Mouse (Mus musculus) adrenal gland, postnatal 36 days (tissue): ENCODE results near the gene Gipc3. TPM values are rescaled to one million over a fixed set of nuclear protein-coding genes. Genes with fewer than 3 reads are reported as not detected.

Experiments
- DNase-seq, 2 experiments: peaks; one replicate each; pipeline ENCODE4 v3.0.0; 2021; ENCODE audit warnings: mixed read lengths in 1 of 2
- total RNA-seq, 2 experiments: library from RNA; stranded (reverse); gene quantifications; 2 replicates each; pipeline ENCODE4 v1.2.3; 2021

Gipc3 gene
- total RNA-seq, 2 experiments from 2014 or later: 3.5 to 7.7 TPM

DNA sequence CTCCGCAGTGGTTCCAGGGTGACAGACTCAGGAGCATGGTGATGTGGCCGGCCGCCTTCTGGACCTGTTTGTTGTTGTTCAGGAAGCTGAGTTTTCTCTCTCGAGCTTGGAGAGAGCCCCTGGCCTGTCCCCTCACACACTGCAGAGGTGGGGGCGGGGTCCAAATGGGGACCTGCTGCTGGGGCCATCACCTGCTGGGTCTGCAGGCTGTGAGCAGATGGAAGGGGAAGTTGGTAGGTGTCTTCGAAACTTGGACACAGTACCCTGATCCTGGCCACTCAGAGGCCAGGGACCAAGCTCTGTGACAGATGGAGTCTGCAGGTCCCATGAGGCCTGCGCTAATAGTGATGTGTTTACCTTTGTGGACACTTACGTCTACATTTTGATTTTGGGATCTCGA, 41.7 kb downstream of the Gipc3 start:
- no peak for DNase-seq

DNA sequence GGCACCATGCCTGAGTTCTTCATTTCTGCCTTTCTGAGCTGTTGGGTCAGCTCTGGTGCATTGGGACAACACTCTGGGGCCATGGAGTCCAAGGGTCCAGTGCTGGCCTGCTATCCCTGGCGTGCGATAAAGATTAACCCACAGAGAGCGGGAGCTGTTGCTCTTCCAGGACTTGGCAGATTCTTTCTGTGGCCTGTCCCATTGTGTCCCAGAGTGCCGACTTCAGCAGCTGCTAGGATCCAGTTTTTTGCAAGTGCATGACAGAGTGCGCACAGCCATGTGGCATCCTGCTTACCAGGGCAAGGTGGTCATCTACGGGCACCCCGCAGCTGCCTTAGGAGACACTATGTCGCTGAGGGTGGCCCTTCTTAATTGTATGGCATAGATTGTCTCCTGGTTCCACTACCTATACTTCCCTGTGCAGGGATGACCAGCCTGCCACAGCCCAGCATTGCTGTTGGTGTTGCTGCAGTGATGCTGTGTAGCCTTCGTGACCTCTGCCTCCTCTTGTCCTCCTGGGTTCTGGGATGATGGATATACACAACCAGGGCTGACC, 42.6 kb downstream of the Gipc3 start:
- no peak for DNase-seq

DNA sequence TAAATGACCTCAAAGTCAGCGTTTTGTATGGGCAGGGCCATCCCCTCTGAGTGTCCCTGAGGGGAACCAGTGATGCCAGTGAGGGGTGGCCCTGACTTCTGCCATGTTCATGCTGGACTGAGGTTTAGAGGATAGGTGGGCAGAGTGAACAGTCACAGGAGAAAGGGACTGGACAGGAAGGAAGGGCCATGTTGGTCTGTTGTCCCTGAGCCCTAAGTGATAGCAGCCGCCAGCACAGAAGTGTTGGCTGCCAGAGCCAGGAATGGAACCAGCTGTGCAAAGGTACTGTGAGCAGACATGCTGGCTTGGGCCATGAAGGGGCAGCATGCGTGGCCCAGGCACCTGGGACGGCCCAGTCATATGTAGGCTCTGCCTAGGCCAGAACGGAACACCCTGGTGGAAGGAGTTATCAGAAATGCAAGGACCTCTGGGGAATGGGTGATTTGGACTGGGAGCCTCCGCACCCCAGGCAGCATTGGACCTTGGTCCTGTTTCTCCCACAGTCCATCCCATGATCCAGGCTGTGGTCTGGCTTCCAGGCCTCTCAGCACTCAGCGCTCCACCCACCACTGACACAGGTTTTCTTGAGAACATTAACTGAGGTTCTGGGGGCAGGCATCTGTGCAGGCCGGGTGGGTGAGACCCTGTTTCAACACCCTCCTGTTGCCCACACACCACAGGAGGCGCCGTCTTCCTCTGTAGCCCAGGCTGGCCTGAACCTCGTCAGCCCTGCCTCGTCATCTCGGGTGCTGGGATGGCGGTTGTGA, 43.3 kb downstream of the Gipc3 start:
- DNase-seq: no peak

DNA sequence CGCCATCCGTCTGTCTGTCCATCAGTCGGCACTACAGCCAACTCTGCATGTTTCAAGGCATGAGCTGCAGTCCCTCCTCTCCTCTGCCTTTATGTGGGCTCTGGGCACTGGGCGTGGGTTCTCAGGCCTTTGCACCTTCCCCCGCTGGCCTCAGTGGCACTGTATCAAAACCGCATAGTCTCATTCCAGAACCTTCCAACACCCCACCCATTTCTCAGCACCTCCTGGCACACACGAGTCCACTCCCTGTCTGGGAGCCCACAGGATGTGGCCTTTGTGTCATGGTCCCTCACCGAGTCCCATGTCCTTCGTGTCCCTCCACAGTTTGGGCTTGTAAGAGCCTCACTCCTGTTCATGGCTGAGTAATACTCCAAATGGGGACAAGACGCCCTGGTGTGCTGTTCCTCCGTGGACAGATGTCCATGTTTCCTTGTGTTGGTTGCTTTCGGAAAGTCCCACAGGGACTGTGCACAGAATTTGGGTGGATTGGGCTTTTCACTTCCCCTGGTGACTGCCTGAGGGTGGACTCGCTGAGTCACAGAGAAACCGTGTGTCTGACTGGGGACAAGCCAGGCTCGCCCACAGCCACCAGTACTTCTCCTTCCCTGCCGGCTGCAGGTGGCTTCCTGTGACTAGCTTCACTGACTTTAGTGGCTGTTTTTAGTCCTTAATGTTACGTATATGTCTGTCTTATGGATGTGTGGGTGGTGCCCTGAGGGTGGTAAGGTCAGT, 44.5 kb downstream of the Gipc3 start:
- no peak for DNase-seq

DNA sequence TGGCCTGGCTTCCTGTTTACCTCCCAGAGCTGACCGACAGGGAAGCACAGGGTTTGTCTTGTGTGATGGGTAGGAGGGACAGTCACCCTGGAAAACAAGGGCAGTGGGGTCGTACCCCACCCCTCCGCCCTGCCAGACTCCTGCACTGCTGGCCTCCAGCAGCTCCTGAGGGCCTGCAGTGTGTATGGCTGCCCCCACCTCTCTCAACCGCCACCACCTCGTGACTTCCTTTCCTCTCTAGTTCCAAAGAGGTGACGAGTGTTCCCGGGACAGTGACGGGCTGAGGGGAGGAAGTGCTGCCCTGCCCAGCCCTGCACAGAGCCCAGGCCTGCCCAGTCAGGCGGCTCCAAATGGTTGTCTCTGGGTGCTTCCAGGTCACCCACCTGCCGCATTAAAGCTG, 45.2 kb downstream of the Gipc3 start:
- DNase-seq: peak; percentile 55 to 61

- DNase-seq: no peak
Measured at GRCm38 (mm10) chr10:81297246-81297645, 45.8 kb downstream of the Gipc3 start.

DNA sequence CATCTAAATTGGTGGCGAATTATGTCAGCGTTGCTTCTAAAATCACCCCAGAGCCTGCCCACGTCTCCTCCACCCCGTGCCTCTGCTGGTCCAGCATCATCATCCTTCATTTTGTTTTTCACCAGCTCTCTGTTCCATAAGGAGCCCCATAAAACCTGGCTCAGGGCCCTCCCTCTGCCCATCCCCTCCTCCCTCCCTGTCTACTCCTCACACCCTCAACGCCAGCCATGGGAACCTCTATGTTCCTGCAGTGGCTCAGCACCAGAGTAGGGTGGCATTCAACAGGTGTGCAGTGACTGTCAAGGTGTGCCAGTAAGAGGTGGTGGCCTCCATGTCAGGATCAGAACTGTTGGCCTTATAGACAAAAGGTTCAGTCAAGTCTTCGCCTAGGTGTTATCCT, 47.9 kb downstream of the Gipc3 start:
- DNase-seq: no peak

GRCm38 (mm10) chr10:81294442-81294841, 48.6 kb downstream of the Gipc3 start:
- DNase-seq: no peak

DNA sequence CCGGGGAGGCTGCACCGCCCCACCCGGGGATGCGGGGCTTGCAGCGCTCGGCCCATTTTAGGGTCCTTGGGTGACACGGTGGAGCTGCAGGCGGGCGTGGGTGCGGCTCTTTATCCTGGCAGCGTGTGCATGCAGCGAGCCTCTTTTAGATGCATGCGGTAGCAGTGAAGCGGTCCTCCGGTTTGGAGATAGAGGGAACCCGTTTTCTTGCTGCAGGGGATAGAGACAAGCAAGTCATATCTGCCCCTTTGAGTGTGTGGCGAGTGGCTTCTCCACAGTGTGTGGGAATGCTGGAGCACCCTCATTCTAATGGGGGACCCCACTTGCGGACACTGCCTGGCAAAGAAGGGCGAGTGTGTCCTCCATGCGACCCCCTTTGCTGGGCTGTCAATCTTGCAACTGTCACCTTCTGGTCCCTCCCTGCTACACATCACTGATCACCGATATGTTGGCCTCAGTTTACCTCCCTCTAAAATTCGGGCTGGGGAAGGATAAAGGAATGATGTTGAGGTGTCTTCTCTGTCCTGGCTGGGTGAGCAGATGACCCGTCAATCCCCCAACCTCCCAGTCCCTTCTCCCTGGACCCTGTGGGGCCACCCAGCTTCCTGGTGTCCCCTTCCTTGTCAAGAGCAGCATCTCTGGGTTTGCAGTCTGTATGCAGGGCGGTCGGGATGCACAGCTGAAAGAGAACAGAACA, 49.6 kb downstream of the Gipc3 start:
- DNase-seq: no peak

GRCm38 (mm10) chr10:81292554-81293333, 50.3 kb downstream of the Gipc3 start, which contains the start of gene Pip5k1c:
Gene Pip5k1c, plus strand, starts transcription at chr10:81292963.
- DNase-seq: peak; percentile 98

- no peak for DNase-seq
Measured at GRCm38 (mm10) chr10:81291511-81292104, 51.5 kb downstream of the Gipc3 start, which contains the start of gene Tjp3. Gene Tjp3, minus strand, starts transcription at chr10:81291581.

DNA sequence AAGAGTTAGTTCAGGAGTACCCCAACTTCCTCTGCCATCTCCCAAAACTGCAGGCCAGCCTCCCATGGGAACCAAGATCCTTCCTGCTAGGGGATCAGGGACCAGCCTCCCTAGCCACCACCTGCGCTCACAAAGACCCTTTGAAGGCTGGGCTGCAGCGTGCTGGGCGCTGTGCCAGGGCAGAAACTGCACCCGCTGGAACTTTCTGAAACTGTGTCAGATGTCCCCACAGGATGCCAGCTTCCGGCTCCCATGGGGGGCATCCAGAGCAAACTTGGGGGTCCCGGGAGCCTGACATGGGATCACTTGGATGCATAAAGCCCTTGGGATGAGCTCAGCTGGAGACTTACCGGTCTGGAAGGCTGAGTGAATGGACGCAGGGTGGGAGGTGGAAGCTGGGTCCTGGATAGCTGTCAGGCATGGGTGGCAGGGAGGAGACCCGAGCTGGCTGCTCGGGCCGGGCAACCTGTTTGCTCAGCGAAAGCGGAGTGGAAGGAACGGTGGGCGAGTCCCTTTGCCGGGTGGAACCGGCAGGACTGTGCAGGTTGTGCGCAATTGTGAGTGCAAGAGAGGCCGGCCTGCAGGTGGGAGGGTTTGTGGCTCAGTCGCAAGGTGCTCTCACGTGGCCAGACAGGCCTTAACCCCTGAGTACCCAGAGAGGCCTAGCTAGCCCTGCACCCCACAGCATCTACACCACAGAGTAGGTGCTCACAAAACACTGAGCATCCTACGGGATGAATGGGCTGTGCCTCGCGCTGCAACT, 52.2 kb downstream of the Gipc3 start:
- no peak for DNase-seq

- no peak for DNase-seq
Measured at GRCm38 (mm10) chr10:81289811-81290210, 53.3 kb downstream of the Gipc3 start.

- DNase-seq: peak; percentile 62 to 75
Measured at GRCm38 (mm10) chr10:81289278-81289677, 53.8 kb downstream of the Gipc3 start.

DNA sequence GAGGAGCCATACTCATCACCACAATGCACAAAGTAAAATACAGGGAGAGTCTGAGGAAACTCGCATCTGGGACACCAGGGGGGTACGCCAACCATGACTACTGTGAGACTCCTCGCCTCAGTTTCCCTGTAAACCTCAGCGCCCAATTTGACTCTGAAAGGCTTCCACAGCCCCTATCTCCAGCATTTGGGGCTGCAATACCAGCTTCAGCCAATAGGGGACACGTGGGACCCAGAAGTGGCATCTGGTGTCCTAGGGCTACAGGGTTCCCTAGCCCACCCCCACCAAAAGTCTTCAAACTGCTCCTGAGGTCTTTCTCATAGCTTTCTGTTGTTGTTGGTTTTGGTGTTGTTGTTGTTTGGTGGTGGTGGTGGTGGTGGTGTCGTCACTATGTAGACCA, 54.5 kb downstream of the Gipc3 start:
- DNase-seq: peak in 1 of 2 experiments; percentile 49

GRCm38 (mm10) chr10:81287513-81288157, 55.4 kb downstream of the Gipc3 start:
- DNase-seq: peak; percentile 46 to 64

DNA sequence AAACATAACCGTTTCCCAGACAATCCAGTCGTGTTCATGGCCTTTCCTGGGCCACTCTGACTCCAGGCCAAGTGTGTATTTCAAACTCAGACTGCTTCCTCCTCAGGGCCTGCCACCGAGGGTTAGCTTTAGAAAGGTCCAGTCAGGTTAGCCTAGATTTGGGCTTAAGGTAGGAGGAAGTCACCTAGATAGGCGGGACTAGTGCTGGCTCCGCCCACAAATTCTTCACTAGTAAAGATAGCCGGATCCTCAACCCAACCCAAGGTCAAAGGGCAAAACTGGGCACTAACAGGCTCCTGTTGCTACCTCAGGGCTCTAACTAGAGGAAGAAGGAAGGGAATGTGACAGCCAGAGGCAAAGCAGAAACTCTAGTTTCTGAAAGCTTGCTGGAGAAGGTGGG, 56.5 kb downstream of the Gipc3 start:
- DNase-seq: no peak

- peak; percentile 92 to 94 for DNase-seq
Measured at GRCm38 (mm10) chr10:81285694-81286450, 57.2 kb downstream of the Gipc3 start.
